Mouse (Mus musculus): Measurements from ENCODE around the gene 9930111J21Rik1.
"Not testable (repeated sequence)": the region's sequence is repeated elsewhere in the genome, so short reads cannot be mapped to it uniquely, and the experiment has no call there.

Gene 9930111J21Rik1

DNA sequence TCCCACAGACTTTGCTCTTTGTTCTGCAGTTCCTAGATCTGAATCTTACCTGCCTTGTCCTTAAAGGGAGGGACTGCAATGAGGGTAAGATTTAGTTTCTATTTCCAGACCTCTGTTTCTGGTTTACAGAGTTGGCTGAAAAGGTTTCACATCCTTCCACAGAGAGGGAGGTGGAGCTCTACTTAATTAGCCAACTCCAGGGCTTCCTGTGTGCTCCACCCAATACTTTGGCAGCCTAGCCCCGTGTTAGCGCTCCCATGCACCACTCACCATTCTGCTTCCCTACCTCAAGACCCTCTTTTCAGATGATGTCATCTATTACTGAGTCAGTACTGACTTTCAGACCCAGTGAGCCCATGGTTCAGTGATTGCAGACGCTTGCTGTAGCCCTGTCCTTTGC, at the start of gene 9930111J21Rik1:
Gene 9930111J21Rik1 (minus strand): TSS at position 148 of the 400 bp plus-strand sequence.
- DNase-seq (ENCODE audit: low spot score in 2 of 2): not testable (repeated sequence)

DNA sequence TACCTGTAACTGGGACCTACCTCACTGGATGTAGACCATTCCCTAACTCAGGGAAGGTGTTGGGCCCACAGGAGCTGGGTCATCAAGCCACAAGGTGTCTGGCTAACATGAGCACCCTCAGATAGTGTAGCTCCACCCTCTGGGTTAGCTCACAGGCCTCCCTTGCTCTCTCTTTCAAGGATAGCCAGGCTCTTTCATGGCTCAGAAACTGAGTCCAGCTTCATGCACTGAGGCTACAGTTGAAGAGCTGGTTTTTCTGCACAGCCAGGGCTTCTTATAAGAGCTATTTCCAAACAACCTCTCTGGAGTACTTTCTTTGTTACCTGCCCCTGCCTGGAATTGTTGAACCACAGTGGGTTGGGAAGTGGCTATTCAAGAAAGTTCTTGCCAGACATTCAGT, 32.9 kb upstream of the 9930111J21Rik1 start:
- DNase-seq (ENCODE audit: low spot score in 2 of 2): not testable (repeated sequence)

DNA sequence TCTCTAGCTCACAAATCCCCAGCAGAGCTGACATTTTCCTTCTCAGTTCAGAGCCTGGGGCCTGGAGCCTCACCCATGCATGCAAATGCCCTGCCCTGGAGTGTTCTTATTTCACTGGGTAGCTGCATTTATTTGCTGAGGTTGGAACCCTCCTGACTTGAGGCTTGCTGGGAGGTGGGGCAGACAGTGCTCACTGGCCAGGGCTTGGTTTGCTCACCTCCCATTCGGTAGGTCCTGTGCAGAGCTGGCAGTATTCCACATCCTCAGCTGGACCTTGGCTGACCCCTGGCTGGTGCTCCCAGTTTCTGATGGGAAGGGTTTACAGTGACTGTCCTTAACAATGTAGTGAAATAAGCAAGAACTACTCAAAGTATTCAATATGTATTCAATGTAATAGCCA, 27.6 kb upstream of the 9930111J21Rik1 start:
- DNase-seq (ENCODE audit: low spot score in 2 of 2): not testable (repeated sequence)

DNA sequence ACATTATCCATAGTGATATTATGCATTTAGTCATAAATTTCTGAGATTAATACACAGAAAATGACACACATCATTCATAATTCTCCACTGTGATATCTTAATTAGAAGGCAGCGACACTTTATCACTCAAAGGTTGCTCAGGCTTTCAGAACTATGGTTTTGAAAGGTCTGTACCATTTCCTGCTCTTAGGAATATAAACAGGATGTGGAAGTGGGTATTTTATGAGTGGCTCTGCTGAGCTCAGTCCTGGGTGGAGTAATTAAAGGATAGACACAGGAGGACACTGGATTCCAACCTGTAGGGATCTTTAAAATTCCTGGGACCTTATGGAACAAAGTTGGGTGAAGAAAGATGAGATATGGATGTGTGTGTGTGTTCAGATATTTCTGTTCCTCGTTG, 27.1 kb upstream of the 9930111J21Rik1 start:
- DNase-seq (ENCODE audit: low spot score in 2 of 2): not testable (repeated sequence)

DNA sequence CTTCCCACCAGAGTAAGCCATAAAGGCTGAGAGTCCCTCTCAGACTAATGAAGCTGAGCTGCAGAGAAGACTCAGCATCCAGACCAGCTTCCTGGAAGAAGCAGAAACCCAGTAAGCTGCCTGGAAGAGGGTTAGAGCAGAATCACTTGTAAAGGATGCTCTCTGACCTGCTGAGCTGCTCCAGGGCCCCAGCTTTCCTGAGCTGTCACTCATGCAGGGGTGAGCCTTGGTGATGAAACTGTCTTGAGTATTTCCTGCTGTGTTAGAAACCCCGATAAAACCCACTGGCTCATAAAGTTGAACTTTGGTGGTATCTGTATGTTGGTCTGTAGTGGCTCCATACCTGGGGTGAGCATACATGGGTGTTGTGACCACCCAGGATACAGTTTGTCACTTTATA, 21.2 kb upstream of the 9930111J21Rik1 start:
- DNase-seq (ENCODE audit: low spot score in 2 of 2): not testable (repeated sequence)

DNA sequence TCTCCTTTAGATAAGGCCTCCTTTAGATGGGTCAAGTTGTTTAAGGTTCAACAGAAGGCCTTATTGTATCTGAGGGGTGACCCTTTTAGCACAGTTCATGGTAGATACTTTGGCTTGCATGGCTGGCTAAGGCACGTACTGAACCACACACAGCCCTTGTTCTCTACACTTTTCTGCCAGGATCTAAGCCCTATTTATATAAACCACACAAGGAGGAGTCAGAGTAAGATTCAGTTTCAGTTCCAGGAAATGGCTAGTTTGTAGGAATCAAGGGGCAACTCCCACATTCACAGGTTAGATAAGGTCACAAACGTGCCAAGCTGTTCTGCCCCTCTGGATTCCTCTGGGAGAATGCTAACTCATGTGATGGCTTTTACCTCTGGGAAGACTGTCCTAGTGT, 14.8 kb upstream of the 9930111J21Rik1 start, which contains the start of gene Tgtp1:
Gene Tgtp1 (minus strand): TSS at position 155 of the 400 bp plus-strand sequence.
- not testable (repeated sequence) for DNase-seq (ENCODE audit: low spot score in 2 of 2)

DNA sequence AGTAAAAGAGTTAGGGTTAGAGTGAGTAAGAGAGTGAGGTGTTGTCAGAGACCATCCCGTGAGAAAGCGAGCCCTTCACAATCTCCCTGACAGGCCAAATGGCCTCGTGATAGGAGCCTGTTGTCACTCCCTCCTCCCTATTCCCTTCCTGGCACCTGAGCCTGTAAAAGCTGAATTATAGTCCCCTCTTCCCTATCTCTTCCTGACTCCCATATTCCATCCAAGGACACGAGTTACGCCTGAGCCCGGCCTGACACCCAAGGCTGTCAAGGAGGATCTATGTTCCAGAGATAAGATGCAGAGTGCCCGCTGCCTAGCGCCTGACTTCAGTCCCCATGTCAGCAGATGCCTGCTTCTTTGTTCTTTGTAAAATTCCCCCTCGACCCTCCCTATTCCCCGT, 14.1 kb upstream of the 9930111J21Rik1 start:
- not testable (repeated sequence) for DNase-seq (ENCODE audit: low spot score in 2 of 2)

DNA sequence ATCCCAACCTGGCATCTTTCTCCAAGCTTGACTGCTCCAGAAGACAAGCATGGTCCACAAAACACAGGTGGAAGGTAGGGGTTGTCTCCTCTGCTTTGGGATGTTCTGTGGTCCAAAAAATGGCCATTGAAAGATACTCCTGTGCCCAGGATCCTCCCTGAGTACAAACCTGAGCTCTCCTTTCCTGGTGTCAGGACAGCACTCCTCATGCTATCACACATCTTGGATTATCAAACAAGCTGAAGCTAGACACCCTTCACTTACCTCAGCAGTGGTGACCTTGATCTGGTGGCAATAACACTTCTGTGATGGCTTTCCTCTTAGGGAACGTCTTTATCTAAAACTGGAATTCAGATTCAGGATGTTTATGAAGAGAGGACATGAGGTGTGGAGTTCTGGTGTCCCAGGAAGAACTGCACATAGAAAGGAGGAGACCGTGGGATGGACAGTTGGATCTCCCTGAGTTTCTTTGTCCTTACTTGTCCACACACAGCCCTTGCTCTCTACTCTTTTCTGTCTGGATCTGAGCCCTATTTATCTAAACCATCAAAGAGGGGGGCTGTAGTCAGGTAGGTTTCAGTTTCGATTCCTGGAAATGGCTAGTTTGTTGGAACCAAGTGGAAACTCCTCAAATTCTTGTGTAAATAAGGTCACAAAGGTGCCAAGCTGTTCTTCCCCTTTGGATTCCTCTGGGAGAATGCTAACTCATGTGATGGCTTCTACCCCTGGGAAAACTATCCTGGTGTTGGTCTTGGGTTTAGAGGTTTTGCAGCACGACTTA, 12.7 kb upstream of the 9930111J21Rik1 start, which contains the start of gene Gm12185:
Gene Gm12185 (minus strand): TSS at position 487 of the 781 bp plus-strand sequence.
- DNase-seq (ENCODE audit: low spot score in 2 of 2): peak in 1 of 2 experiments; percentile 18

DNA sequence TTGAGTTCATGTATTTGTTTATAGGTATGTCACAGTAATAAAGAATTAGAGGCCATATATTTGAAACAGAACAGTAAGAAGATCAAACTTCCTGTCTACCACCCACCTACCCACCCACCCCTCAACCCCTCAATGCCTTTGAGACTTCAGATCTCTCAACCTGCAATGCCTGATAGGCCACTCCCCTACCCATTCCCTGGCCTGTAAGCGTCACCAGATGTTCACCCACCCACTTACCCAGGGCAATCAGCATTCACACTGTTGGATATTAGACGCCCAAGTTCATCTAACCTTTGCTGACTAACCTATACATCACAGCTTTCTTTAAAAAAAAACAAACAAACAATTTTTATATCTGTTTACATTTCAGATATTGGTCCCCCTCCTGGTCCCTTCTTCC, 10.8 kb upstream of the 9930111J21Rik1 start:
- not testable (repeated sequence) for DNase-seq (ENCODE audit: low spot score in 2 of 2)

DNA sequence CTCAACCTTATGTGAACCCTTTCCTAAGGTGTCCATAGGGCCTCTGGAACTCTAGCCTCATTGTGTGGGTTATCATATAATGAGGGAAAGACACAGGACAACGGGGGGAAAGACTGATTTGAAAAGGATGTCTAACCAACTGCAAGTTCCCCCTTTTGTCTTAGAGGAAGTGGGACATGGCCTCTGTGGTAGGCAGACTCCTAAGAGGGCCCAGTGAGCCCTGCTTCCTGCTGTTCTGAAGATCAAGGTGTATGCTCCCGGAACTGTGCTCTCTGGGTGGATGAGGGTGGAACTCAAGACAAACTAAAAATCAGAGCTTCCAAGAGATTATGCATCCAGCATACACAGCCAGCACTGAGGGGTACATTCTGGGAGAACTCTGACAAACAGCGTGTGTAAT, 9.0 kb upstream of the 9930111J21Rik1 start:
- DNase-seq (ENCODE audit: low spot score in 2 of 2): not testable (repeated sequence)

DNA sequence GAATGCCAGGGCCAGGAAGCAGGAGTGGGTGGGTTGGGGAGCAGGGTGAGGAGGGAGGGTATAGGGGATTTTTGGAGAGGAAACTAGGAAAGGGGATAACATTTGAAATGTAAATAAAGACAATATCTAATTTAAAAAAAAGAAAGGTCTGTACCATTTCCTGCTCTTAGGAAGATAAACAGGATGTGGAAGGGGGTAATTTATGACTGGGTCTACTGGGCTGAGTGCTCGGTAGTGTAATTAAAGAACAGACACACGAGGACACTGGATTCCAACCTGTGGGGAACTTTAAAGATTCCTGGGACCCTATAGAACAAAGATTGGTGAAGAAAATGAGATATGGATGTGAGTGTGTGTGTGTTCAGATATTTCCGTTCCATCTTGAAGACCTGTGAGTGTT, 3.6 kb upstream of the 9930111J21Rik1 start:
- not testable (repeated sequence) for DNase-seq (ENCODE audit: low spot score in 2 of 2)

DNA sequence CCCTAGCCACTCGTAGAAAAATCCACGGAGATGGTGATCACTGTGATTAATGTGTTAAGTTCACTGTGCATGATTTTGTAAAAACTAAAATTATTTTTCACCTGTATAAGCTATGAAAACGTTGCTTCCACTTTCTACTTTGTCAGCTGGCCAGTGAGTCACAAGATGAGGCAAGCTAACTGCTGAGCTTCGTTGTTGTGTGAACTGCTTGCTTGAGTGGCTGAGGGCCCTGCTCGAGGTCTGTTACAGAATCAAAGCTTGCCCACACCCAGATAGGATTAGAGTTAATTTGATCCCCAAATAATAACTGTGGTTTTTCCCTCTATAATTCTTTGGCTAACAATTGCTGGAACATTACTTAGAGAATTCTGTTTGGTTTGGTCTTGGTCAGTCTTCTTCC, 854 bp upstream of the 9930111J21Rik1 start:
- not testable (repeated sequence) for DNase-seq (ENCODE audit: low spot score in 2 of 2)

DNA sequence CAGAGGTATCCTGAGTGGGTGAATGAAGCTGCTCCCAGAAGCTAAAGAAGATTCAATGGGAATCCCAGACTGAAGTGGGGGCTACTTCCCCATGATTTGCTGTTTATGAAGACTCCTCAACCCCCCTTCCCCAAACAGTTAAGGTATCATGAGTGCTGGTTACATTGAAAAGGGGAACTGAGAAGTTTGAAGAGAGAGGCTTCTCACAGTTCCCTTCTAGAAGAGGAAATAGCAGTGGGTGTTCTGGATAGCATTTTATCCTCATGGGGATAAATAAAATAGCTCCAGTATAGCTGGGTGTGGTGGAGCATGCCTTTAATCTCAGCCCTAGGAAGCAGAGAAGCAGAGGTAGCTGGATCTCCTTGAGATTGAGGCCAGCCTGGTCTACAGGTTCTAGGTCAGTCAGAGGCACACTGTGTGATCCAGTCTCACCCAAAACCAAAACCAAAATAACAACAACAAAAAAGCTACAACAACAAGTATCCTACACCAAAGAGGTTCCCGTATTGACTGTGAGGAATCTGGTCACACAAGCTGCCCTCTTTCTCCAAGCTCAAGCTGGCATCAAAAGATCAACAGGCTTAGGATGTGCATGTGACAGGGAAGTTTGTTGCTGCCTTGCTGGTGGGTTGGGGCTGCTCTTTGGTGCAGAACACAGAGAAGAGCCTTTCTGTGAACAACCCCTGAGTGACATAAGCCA, 808 bp downstream of the 9930111J21Rik1 start, which contains the start of gene Olfr56:
Gene Olfr56 (plus strand): TSS at position 650 of the 700 bp plus-strand sequence.
- DNase-seq (ENCODE audit: low spot score in 2 of 2): not testable (repeated sequence)

DNA sequence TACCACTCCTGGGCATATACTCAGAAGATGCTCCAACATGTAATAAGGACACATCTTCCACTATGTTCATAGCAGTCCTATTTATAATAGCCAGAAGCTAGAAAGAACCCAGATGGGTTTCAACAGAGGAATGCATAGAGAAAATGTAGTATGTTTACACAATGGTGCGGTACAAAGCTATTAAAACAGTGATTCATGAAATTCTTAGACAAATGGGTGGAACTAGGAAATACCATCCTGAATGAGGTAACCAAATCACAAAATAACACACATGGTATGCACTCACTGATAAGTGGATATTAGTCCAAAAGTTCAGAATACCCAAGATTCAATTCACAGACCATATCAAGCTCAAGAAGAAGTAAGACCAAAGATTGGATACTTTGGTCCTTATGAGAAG, 4.5 kb downstream of the 9930111J21Rik1 start:
- DNase-seq (ENCODE audit: low spot score in 2 of 2): not testable (repeated sequence)

DNA sequence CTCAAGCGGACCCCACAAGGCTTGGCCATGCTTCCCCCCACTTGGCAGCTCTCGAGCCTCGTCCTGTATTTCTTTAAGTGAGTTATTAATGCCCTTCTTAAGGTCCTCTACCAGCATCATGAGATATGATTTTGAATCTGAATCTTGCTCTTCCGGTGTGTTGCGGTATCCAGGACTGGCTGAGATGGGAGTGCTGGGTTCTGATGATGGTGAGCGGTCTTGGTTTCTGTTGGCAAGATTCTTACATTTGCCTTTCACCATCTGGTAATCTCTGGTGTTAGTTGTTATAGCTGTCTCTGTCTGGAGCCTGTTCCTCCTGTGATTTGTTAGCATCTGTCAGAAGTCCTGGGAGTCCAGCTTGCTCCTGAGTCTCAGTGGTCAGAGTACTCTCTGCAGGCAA, 33.1 kb downstream of the 9930111J21Rik1 start, which contains the start of gene Psme2b:
Gene Psme2b (minus strand): TSS at position 101 of the 400 bp plus-strand sequence.
- DNase-seq (ENCODE audit: low spot score in 2 of 2): not testable (repeated sequence)

DNA sequence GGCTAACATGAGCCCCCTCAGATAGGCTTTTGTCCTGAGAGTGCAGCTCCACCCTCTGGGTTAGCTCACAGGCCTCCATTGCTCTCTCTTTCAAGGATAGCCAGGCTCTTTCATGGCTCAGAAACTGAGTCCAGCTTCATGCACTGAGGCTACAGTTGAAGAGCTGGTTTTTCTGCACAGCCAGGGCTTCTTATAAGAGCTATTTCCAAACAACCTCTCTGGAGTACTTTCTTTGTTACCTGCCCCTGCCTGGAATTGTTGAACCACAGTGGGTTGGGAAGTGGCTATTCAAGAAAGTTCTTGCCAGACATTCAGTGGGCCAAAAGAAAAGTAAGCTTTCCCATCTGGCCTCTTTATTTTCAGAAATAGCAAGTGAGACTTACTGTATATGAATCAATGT, 39.9 kb downstream of the 9930111J21Rik1 start:
- not testable (repeated sequence) for DNase-seq (ENCODE audit: low spot score in 2 of 2)

DNA sequence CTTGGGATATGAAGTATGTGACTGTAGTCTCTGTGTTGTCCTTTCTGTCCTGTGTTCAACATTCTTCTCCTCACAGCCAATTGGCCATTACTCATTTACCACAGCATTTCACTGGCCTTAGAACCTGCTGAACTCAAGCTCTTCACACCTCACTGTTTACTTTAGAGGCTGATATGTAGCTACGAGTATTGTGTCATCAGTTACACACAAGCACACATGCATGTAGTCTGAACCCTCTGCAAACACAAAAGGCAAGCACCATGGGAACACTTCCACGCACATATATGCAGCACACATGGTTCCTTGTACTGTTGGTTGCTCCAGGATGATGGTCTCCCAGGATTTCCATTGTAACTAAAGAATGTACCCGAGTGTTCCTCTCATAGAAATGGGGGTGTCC, 43.9 kb downstream of the 9930111J21Rik1 start:
- peak in 1 of 2 experiments; percentile 22 for DNase-seq (ENCODE audit: low spot score in 2 of 2)

DNA sequence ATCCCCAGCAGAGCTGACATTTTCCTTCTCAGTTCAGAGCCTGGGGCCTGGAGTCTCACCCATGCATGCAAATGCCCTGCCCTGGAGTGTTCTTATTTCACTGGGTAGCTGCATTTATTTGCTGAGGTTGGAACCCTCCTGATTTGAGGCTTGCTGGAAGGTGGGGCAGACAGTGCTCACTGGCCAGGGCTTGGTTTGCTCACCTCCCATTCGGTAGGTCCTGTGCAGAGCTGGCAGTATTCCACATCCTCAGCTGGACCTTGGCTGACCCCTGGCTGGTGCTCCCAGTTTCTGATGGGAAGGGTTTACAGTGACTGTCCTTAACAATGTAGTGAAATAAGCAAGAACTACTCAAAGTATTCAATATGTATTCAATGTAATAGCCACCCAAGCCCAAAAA, 45.3 kb downstream of the 9930111J21Rik1 start:
- DNase-seq (ENCODE audit: low spot score in 2 of 2): not testable (repeated sequence)

DNA sequence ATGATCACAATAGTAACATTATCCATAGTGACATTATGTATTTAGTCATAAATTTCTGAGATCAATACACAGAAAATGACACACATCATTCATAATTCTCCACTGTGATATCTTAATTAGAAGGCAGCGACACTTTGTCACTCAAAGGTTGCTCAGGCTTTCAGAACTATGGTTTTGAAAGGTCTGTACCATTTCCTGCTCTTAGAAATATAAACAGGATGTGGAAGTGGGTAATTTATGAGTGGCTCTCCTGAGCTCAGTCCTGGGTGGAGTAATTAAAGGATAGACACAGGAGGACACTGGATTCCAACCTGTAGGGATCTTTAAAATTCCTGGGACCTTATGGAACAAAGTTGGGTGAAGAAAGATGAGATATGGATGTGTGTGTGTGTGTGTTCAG, 45.8 kb downstream of the 9930111J21Rik1 start:
- peak in 1 of 2 experiments; percentile 22 for DNase-seq (ENCODE audit: low spot score in 2 of 2)

DNA sequence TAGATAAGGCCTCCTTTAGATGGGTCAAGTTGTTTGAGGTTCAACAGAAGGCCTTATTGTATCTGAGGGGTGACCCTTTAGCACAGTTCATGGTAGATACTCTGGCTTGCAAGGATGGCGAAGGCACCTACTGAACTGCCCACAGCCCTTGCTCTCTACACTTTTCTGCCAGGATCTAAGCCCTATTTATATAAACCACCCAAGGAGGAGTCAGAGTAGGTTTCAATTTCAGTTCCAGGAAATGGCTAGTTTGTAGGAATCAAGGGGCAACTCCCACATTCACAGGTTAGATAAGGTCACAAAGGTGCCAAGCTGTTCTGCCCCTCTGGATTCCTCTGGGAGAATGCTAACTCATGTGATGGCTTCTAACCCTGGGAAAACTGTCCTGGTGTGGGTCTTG, 51.1 kb downstream of the 9930111J21Rik1 start:
- not testable (repeated sequence) for DNase-seq (ENCODE audit: low spot score in 2 of 2)

DNA sequence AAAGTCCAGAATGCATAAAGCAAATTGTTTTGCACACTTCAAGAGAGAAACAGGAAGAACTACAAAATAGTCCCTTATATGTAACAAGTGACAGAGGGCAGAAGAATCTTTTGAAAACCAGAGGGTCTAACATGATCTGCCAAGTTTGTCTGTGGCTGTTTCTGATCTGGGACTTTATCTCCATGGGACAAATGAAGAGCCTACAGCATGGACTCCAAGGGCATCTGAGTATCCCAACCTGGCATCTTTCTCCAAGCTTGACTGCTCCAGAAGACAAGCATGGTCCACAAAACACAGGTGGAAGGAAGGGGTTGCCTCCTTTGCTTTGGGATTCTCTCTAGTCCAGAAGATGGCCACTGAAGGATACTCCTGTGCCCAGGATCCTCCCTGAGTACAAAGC, 52.8 kb downstream of the 9930111J21Rik1 start:
- not testable (repeated sequence) for DNase-seq (ENCODE audit: low spot score in 2 of 2)

DNA sequence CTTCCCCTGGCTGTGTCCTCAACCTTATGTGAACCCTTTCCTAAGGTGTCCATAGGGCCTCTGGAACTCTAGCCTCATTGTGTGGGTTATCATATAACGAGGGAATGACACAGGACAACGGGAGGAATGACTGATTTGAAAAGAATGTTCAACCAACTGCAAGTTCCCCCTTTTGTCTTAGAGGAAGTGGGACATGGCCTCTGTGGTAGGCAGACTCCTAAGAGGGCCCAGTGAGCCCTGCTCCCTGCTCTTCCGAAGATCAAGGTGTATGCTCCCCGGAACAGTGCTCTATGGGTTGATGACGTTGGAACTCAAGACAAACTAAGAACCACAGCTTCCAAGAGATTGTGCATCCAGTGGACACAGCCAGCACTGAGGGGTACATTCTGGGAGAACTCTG, 55.4 kb downstream of the 9930111J21Rik1 start:
- not testable (repeated sequence) for DNase-seq (ENCODE audit: low spot score in 2 of 2)
